Mouse (Mus musculus): Measurements from ENCODE around the gene Tfe3. TPM values are rescaled to one million over a fixed set of nuclear protein-coding genes. Genes with fewer than 3 reads are reported as not detected.
"Not testable (repeated sequence)": the region's sequence is repeated elsewhere in the genome, so short reads cannot be mapped to it uniquely, and the experiment has no call there.

Tfe3 gene
- polyA plus RNA-seq, 1 experiment from 2014 or later = 22.3 TPM

DNA sequence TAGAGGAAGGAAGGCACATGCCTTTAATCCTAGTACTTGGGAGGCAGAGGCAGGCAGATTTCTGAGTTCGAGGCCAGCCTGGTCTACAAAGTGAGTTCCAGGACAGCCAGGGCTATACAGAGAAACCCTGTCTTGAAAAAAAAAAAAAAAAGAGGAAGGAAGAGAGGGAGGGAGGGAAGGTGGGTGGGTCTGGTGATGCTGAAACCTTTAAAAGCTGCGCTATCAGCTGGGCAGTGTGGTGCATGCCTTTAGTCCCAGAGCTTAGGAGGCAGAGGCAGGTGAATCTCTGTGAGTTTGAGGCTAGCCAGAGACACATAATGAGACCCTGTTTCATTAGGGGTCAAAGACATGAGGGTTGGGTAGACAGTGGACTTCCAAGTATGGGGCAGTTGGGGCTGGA is 39.8 kb downstream of the Tfe3 start:
- 88% methylated on average over 2 of the region's 2 CpGs for WGBS
- not testable (repeated sequence) for H3K9me3 ChIP-seq (ENCODE audit: control insufficient read depth, low read depth, low read length); H3K27me3 ChIP-seq (ENCODE audit: control insufficient read depth, insufficient read depth, low read length); H3K4me2 ChIP-seq (replicated peaks; ENCODE audit: low read depth, low read length); H3K4me1 ChIP-seq (ENCODE audit: control insufficient read depth, insufficient read depth, low read length); H3K4me3 ChIP-seq (ENCODE audit: low read depth, low read length); ATAC-seq (ENCODE audit: insufficient number of reproducible peaks, insufficient read depth, low FRiP score, low read depth); H3K27ac ChIP-seq (ENCODE audit: low read length); H3K9ac ChIP-seq (replicated peaks; ENCODE audit: low read depth, low read length); H3K36me3 ChIP-seq (ENCODE audit: control insufficient read depth, insufficient read depth, low read length)

DNA sequence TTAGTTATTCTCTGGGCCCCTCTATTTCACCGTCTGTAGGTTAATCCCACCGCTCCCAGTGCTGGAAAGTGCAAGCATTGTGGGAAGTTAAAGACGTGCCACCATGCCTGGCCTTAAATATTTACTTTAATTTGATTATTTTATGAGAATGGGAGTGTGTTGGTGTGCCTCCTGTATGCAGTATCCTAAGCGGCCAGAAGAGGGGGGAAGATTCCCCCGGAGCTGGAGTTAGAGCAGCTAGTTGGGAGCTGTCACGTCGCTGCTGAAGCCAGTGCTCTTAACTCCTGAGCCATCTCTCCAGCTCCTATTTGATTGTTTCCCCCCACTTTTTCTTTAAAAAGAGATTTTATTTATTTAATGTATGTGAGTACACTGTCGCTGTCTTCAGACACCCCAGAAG is 52.7 kb downstream of the Tfe3 start:
- not testable (repeated sequence) for H3K9ac ChIP-seq (replicated peaks; ENCODE audit: low read depth, low read length); H3K4me2 ChIP-seq (replicated peaks; ENCODE audit: low read depth, low read length); H3K9me3 ChIP-seq (ENCODE audit: control insufficient read depth, low read depth, low read length); ATAC-seq (ENCODE audit: insufficient number of reproducible peaks, insufficient read depth, low FRiP score, low read depth); H3K27ac ChIP-seq (ENCODE audit: low read length); H3K4me3 ChIP-seq (ENCODE audit: low read depth, low read length); H3K36me3 ChIP-seq (ENCODE audit: control insufficient read depth, insufficient read depth, low read length); H3K27me3 ChIP-seq (ENCODE audit: control insufficient read depth, insufficient read depth, low read length); H3K4me1 ChIP-seq (ENCODE audit: control insufficient read depth, insufficient read depth, low read length)
- 45% methylated on average over 8 of the region's 8 CpGs for WGBS

DNA sequence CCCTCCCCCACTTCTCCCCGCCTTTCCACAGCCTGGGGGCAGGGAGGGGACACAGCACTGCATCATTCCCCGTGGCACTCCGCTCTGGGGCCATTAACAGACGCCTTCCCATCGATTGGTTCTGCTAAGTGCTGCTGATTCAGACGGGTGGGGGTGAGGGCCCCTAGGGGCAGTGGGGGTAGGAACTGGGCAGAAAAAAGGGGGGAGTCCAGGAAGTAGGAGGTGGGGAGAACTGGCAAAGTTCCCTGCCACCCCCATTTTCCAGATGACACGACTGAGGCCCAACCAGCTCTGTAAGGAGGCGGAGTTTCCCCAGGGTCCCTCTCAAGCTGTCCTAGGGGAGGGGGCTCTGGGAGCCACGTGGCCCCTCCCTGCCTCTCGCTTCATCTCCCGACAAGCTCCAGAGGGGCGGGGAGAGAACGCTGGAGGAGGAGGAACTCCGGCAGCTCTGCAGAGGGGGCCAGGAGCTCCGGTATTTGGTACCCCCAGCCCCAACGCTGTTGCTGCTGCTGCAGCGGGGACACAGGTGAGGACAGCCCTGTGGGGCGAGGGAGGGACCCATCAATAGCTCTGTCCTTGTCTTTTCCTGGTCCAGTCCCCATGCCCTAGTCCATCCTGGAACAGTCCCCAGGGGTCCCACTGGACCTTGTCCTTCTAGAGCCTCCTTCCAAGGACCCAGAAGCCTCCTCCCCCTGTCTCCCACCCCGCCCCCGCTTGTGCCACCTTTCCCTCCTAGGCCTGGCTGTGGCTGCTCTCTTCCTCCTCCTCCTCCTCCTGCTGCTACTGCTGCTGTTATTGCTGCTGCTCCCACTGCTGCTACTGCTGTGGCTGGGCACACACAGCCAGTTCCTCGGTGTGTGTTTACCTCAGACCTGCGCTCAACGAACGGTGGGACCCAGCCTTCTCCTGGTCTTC is 59.8 kb downstream of the Tfe3 start, which contains the start of gene Kcnd1:
TSS of gene Kcnd1 (plus strand) at position 425 of the 915 bp plus-strand sequence.
- Histone ChIP-seq H3K27ac (ENCODE audit: low read length) (no peak within 1 kb of the TSS), H3K36me3 (ENCODE audit: control insufficient read depth, insufficient read depth, low read length) (no peaks in the 10 kb centered on the region), H3K4me3 (ENCODE audit: low read depth, low read length) (peak within 1 kb of the TSS; percentile 36), H3K4me1 (ENCODE audit: control insufficient read depth, insufficient read depth, low read length) (0 out of 2 replicates have a peak, but pooled peaks cover 2% of the 10 kb centered on the region), H3K4me2 (replicated peaks; ENCODE audit: low read depth, low read length) (peak within 1 kb of the TSS; percentile 49), H3K9me3 (ENCODE audit: control insufficient read depth, low read depth, low read length) (no peaks in the 10 kb centered on the region), H3K27me3 (ENCODE audit: control insufficient read depth, insufficient read depth, low read length) (no peaks in the 10 kb centered on the region), H3K9ac (replicated peaks; ENCODE audit: low read depth, low read length) (peak within 1 kb of the TSS; percentile 3; the same call in 1 of the 2 replicates)
- peak; percentile 39; the same call in 1 of the 2 replicates for ATAC-seq (ENCODE audit: insufficient number of reproducible peaks, insufficient read depth, low FRiP score, low read depth)
- WGBS = 18% methylated on average over 24 of the region's 24 CpGs

MicroRNAs encoded within 50 kb of the gene (microRNA counts, 519-probe panel; counts per million panel counts)
- 2,005 counts per million, percentile 22 among the panel's probes with 10 or more counts for microRNA mmu-miR-1198

Small RNA genes lying within 50 kb of the gene (microRNA-seq; reads per million reads assigned to microRNA genes)
- 34.1 reads per million, percentile 35 among the genes with 10 or more reads in this experiment for gene Mir1198

Other genes starting within 250 kb of the Tfe3 start
- gene Foxp3, start 188.9 kb upstream of the Tfe3 start, polyA plus RNA-seq (2014; fragmentation: Nextera tagmentation; extraction: Ambion mirVana) = 0.07 TPM in 1 of 2 replicates, not detected in the other
- gene Ppp1r3f, start 188.3 kb upstream of the Tfe3 start, polyA plus RNA-seq (2014; fragmentation: Nextera tagmentation; extraction: Ambion mirVana) = 1.9 TPM in 2 replicates
- gene Ccdc22, start 157.0 kb upstream of the Tfe3 start, polyA plus RNA-seq (2014; fragmentation: Nextera tagmentation; extraction: Ambion mirVana) = 26.2 and 29.4 TPM in 2 replicates
- 0.13 TPM in 1 of 2 replicates, not detected in the other for gene Cacna1f, start 155.5 kb upstream of the Tfe3 start, polyA plus RNA-seq (2014; fragmentation: Nextera tagmentation; extraction: Ambion mirVana)
- 5.2 and 7.4 TPM in 2 replicates for gene Syp, start 124.1 kb upstream of the Tfe3 start, polyA plus RNA-seq (2014; fragmentation: Nextera tagmentation; extraction: Ambion mirVana)
- gene Prickle3, start 105.3 kb upstream of the Tfe3 start, polyA plus RNA-seq (2014; fragmentation: Nextera tagmentation; extraction: Ambion mirVana) = 11.1 and 12.0 TPM in 2 replicates
- 299 and 310 TPM in 2 replicates for gene Plp2, start 91.2 kb upstream of the Tfe3 start, polyA plus RNA-seq (2014; fragmentation: Nextera tagmentation; extraction: Ambion mirVana)
- 0.71 and 0.80 TPM in 2 replicates for gene Magix, start 81.3 kb upstream of the Tfe3 start, polyA plus RNA-seq (2014; fragmentation: Nextera tagmentation; extraction: Ambion mirVana)
- gene Gpkow, start 65.4 kb upstream of the Tfe3 start, polyA plus RNA-seq (2014; fragmentation: Nextera tagmentation; extraction: Ambion mirVana) = 39.0 and 42.0 TPM in 2 replicates
- 26.7 and 28.8 TPM in 2 replicates for gene Wdr45, start 48.2 kb upstream of the Tfe3 start, polyA plus RNA-seq (2014; fragmentation: Nextera tagmentation; extraction: Ambion mirVana)
- 0.54 TPM in 1 of 2 replicates, not detected in the other for gene Gm45208, start 40.3 kb upstream of the Tfe3 start, polyA plus RNA-seq (2014; fragmentation: Nextera tagmentation; extraction: Ambion mirVana)
- 91.5 and 95.7 TPM in 2 replicates for gene Praf2, start 34.1 kb upstream of the Tfe3 start, polyA plus RNA-seq (2014; fragmentation: Nextera tagmentation; extraction: Ambion mirVana)
- 18.5 and 24.6 TPM in 2 replicates for gene Ccdc120, start 11.7 kb upstream of the Tfe3 start, polyA plus RNA-seq (2014; fragmentation: Nextera tagmentation; extraction: Ambion mirVana)
- gene Gripap1, start 27.2 kb downstream of the Tfe3 start, polyA plus RNA-seq (2014; fragmentation: Nextera tagmentation; extraction: Ambion mirVana) = 35.7 and 41.8 TPM in 2 replicates
- 2.8 and 2.9 TPM in 2 replicates for gene Kcnd1, start 59.7 kb downstream of the Tfe3 start, polyA plus RNA-seq (2014; fragmentation: Nextera tagmentation; extraction: Ambion mirVana)
- 28.5 and 33.6 TPM in 2 replicates for gene Otud5, start 78.8 kb downstream of the Tfe3 start, polyA plus RNA-seq (2014; fragmentation: Nextera tagmentation; extraction: Ambion mirVana)
- gene Pim2, start 115.7 kb downstream of the Tfe3 start, polyA plus RNA-seq (2014; fragmentation: Nextera tagmentation; extraction: Ambion mirVana) = 8.0 and 10.8 TPM in 2 replicates
- gene Slc35a2, start 121.5 kb downstream of the Tfe3 start, polyA plus RNA-seq (2014; fragmentation: Nextera tagmentation; extraction: Ambion mirVana) = 16.8 and 17.4 TPM in 2 replicates
- 102 and 104 TPM in 2 replicates for gene Pqbp1, start 136.7 kb downstream of the Tfe3 start, polyA plus RNA-seq (2014; fragmentation: Nextera tagmentation; extraction: Ambion mirVana)
- gene Timm17b, start 136.8 kb downstream of the Tfe3 start, polyA plus RNA-seq (2014; fragmentation: Nextera tagmentation; extraction: Ambion mirVana) = 159 and 172 TPM in 2 replicates
- gene Gm10491, start 145.3 kb downstream of the Tfe3 start, polyA plus RNA-seq (2014; fragmentation: Nextera tagmentation; extraction: Ambion mirVana) = not detected in 2 replicates
- gene Gm10490, start 147.0 kb downstream of the Tfe3 start, polyA plus RNA-seq (2014; fragmentation: Nextera tagmentation; extraction: Ambion mirVana) = not detected in 2 replicates
- gene Pcsk1n, start 157.3 kb downstream of the Tfe3 start, polyA plus RNA-seq (2014; fragmentation: Nextera tagmentation; extraction: Ambion mirVana) = 9.0 and 9.5 TPM in 2 replicates
- gene Eras, start 166.0 kb downstream of the Tfe3 start, polyA plus RNA-seq (2014; fragmentation: Nextera tagmentation; extraction: Ambion mirVana) = not detected in 2 replicates
- 26.2 and 27.8 TPM in 2 replicates for gene Hdac6, start 185.3 kb downstream of the Tfe3 start, polyA plus RNA-seq (2014; fragmentation: Nextera tagmentation; extraction: Ambion mirVana)
- 0.73 and 0.90 TPM in 2 replicates for gene Gata1, start 215.5 kb downstream of the Tfe3 start, polyA plus RNA-seq (2014; fragmentation: Nextera tagmentation; extraction: Ambion mirVana)

All from stomach, embryonic 14.5 days (tissue).